Mouse (Mus musculus) ovary, adult 18-20 months (tissue): ENCODE data around the gene Ifnar2.

Source experiments
- DNase-seq: peaks from one replicate; pipeline ENCODE4 v3.0.0; 2022; ENCODE audit warnings: low spot score, mixed read lengths

Gene Ifnar2

DNA sequence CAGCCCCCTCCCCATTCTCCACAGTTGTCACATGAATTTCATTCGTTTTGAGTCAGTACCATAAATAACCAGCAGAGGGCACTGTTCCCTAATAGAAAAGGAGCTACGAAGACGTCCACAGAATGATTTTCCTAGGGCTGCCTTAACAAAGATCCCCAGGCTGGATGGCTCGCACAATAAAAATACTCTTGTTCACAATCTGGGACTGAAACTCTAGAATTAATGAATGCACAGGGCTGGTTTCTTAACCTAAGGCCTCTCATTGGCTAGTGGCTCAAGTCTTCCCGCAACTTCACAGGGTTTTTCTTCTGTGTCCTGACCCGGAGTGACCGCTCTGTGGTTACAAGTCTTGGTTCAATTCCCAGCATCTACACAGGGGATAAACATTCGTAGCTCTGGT lies 14.0 kb upstream of the Ifnar2 start:
- no peak for DNase-seq

DNA sequence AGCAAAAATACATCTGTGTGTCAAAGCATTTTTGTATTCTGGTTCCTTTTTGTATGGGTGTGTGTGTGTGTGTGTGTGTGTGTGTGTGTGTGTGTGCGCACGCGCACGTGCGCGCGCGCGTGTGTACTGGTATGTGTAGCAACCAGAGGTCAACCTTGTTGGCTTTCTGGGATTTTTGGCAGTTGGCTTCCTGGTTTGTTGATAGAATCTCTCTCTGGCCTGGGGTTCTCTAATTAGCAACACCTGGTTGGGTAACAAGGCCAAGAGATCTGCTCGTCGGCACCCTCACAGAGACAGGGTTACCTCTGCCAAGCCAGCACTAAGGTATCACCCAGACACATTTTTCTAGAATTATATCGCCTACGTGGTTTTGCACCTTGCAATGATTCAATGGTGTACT lies 13.1 kb upstream of the Ifnar2 start:
- no peak for DNase-seq

DNA sequence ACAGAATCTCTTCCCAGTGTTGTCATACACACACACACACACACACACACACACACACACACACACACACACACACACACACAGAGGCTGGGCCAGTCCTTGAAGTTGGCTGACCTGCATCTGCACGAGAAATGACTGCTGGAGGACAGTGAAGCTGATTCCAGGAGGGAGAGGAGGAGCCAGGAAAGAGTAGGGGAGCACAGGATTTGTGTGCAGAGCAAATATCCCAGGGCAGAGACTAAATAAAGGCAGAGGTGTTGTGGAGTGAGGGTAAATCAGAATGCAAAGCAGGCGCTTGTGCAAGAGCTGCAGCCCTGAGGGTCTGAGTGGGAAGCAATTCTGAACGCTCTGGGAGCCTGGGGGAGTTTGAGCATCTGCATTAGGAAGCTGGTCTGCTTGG lies 12.4 kb upstream of the Ifnar2 start:
- DNase-seq: no peak

DNA sequence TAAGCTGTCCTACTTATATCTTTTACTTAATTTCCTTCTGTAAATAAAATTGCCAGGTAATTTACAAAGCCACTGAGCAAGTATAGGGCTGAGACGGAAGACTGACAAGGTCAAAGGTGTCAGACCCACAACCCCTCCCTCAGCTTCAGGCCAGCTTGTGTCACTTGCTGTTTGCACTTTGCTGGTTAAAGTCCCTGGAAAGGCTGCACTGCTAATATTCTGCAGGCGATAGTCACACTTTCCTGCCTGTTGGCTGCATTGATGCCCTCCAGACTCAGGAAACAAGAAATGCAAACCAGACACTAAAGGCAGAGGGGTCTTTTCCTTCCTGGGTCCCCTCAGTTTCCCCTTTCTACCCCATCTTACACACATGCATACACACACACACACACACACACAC lies 10.6 kb upstream of the Ifnar2 start:
- DNase-seq: no peak

DNA sequence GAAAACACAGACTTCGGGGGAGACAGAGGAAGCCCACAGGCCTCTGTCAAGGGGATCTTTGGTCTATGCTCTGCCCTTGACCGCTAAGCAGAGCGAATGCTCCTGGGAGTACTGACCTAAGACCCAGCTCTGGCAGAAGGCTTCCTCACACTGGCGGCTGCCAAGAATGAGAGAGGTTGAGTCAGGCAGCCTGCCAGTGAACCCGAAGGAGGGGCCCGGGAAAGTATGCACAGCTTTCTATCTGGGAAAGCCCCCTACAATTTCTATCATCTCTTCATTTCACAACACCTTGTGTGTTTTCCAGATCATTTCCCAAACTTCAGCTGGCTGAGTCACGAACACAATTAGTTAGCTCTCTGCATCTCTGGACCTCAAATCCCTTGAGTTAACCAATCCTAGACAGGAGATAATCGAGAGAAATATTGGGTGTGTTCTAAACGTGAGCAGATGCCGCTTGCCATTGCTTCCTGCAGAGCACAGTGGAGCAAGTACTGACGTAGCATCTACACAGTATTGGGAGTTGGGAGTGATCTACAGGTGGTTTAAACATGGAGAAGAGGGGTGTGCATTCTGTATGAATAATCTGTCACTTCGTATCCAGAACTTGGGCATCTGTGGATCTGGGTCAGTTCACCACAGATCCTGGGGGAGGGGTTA lies 9.8 kb upstream of the Ifnar2 start:
- DNase-seq: peak; percentile 61

DNA sequence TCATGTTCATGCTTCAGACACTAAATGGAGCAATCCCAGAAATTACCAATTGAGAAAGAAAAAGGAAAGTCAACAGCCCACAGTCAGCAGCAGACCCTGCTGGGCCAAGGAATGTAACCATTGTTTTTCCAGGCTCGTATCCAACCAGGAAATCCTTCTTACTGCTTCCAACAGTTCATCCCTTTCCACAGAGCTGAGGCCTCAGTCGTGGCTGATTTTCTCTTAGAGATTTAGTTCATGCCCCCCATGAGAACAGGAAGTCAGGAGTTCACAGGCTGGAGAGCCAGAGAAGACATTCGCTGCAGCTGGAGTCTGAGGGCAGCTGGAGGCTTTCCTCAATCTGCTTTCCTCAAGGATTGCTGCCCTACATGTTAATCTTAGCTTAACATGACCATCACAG lies 9.1 kb upstream of the Ifnar2 start:
- no peak for DNase-seq

DNA sequence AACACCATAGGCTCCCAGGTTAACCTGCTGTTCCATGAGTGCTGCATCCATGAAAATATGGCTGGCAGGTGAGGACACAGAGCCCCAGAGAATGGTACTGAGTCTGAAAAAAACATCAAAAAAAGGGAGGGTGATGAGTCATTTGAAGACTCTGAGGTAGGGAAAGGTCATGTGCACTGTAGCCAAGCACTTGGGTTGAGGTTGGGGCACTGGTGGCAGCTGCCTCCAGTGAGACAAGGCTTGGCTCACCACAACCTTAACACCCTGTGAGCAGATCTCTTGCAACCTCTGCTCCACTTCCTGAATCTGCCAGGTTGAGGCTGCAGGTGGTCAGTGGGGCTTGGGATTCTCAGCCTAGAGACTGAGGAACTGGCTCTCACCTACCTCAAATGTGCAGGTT lies 6.0 kb upstream of the Ifnar2 start:
- DNase-seq: no peak

DNA sequence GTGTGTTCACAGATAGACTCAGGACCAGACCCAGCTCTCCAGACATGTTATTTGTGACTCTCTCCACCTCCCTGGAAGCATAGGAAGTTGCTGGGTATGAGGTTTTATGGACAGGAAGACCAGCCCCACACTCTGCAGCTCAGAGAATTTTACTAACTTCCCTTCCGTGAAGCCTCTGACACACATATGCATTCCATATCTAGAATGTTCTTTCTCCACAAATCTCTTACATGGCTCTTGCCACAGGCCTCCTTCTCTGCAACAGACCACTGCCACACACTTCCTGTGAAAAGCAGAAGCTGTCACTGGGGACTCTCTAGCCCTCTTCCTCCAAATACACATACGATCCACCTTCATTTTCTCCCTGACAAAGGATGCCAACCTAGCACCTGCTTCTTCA lies 5.5 kb upstream of the Ifnar2 start:
- DNase-seq: no peak

DNA sequence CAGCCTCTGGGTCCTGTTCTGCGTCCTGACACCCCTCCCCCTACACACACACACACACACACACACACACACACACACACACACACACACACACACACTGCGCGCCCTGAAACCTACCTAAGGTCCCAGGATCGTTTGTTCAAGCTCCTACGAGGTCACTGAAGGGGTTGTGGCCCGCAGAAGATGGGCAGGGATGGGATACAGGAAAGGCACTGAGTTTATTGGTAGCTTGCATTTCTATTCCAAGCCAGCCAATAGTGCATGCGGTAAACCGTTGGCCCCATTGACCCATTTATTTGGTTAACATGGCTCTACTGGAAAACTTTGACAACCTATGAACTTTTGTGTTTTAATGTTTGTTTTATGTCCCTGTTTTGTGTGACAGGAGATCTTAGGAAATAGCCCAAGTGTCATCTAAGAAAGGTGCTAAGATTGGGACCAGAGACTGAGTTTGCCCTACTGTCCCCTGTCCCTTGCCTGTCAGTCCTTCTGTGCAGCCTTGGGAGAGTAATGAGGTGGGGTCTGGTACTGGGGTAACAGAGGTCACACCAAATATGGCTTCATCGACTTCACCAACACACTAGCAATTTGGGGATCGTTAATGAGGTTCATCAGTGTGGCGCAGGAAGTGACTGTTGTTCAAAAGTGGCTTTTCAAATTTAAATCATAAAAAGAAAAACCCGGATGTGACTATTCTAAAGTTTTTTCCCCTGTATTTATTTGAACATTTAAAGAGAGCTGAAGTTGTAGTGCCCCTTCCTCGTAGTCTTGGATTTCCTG lies 1.1 kb downstream of the Ifnar2 start:
- no peak for DNase-seq

DNA sequence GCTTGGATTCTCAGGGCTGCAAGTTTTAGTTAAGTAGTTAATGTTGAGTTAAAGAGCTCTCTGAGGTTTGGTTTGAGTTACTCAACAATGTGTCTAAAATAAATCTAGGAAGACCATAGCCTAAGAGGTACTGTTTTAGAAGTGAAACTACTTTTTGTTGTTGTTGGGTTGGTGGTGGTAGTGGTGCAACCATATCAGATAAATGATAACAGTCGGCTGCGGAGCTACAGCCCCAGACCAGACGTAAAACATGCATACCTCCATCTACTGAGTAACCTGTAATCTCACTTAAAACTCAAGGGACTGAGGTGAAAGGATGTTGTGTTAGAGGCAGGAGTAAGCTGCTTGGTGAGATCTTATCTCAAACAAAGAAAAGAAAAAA lies 1.7 kb downstream of the Ifnar2 start:
- no peak for DNase-seq

DNA sequence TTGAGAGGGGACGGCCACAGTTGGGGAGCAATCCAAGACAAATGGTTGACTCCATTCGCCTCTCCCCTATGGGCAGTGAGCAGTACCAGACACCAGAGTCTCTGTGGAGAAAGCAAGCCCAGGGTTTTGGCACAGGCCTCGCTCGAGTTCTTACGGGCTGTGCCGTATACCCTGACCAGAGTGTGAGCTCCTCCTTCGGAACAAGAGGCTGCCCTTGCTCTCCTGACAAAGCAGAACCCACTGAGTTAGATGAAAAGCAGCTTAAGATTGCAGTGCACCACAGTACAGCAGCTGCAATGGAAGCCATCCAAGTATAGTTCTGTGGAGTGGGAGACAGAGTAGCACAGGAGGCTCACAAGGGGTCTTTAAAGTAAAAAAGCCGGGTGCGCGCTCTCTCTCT lies 4.1 kb downstream of the Ifnar2 start:
- DNase-seq: no peak

DNA sequence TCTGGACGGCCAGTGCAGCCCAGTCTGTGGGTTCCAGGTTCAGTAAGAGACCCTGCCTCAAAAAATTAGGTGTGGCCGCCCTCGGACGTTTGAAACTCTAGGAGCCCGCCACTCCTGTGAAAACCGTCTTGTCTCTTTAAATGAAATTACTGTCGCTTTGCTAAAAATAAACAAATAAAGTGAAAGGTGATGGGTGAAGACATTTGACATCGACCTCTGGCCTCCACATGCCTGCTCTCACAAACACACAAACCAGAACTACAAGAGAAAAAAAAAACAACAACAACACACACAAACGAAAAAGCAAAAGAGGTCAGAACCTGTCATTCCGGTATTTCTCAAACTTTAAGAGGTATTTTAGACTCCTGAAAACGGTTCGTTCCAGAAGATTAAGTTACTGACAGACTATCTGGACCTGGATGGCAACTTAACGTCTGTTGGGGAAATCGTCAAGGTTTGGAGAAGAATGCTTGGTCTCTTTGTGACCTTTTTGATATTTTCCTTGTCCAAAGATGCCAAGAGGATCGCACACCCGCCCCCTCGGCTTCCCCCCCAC lies 5.9 kb downstream of the Ifnar2 start:
- DNase-seq: no peak

DNA sequence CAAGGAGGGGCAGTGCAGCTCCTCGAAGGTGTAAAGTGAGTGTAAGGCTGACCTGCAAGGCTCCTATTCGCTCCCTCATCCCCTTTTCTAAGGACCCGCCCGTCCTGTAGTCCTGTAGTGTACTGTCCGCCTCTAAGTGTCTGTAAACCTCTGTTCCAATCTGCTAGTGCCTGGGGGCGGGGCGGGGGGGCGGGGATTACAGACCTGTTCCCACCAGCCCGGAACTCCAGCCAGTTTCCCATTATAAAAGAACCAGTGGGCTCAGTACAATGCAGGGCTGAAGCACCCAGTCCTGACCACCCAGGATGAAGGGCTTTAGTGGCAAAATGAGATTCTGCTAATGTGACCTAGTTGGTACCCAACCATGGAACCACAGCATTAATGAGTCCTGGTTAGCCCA lies 6.4 kb downstream of the Ifnar2 start:
- DNase-seq: no peak

DNA sequence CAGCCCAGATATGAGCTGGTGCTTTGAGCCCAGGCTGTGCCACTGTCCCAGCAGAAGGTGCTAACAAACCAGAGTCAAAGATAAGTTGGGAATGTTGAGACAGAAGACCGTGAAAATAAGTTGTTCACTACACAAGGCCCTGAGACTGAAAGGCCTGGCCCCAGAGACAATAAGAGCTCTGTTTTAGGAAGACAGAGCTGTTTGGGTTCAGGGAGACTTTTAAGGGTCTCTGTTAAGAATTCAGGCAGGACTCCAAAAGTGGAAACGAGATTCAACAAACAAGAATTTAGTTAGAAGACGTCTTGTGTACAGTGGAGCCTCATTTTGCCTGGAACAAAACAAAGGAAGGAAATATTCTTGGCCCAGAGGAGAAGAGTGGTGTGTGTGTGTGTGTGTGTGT lies 6.8 kb downstream of the Ifnar2 start:
- DNase-seq: no peak

DNA sequence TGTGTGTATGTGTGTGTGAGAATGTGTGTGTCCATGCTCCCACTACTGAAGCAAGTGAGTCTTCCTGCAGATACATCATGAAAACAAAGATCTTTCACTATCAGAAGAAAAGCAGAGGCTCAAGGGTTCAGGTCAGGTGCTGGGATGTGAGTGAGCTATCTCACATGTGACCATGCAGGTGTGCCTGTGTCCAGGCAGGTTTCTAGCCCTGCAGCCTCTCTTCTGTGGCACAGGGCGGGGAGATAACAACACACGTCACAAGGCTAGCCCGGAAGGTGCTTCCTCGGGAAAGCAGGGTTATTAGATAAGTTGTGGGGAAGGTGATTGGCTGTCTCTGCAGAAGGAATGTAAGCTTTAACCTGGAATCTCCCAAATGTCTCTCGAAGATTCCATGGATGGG lies 7.6 kb downstream of the Ifnar2 start:
- no peak for DNase-seq

DNA sequence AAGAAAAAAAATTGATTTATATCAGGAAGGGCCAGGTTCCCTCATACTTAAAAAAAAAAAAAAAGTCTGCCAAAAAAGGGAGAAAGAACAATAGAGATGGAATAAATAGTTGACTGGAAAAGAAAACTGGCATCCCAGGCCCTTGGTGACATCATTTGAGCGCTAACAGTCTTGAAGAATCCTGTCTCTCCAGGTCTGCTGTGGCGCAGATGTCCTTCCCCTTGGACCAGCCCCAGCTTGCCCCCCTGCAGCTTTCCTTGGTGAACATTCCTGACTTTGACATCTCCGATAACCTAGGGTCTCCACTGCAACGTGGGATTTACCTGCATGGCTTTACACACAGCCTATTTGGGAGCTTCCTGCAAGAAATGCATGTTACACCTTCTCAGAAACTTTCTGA lies 9.0 kb downstream of the Ifnar2 start:
- DNase-seq: no peak

DNA sequence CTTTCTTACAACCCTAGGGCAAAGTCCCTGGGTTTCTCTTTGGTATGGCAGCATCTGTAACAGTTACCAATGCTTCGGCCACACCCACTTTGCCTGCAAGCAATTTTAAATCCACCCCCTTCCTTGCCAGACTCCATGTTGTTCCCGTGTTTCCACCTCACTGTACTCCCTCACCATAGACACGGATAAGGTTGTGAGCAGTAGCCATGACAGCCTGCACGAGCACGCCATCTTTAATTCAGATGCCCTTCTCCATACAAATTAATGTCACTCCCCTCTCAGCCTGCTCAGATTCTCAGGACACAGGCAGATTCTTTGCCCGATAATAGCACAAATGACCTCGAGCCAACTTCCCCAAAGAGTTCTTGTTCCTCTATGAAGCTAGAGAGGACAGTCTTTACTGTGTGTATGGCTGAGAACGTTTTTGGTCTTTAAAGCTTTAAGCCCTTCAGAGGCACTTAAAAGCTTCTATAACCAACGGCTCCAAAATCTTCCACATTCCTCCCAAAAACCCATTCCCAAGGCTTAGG lies 9.7 kb downstream of the Ifnar2 start:
- DNase-seq: no peak

DNA sequence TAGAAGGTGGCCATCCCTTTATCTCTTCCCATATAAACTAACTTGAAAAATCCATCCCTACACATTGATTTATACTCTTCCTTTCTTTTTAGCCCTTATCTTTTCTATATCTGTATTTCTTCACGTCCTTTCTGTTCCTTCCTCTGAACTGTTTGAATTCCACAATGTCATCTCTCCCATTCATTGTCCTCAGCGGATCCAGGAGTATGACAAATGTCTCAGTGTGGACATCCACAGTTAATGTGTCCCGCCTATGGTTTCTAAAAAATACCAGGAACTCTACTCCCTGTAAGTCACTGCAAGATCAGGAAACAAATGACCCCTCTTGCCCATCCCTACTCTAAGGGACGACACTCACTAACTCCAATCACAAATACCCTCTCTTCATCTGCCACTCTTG lies 11.6 kb downstream of the Ifnar2 start:
- no peak for DNase-seq

DNA sequence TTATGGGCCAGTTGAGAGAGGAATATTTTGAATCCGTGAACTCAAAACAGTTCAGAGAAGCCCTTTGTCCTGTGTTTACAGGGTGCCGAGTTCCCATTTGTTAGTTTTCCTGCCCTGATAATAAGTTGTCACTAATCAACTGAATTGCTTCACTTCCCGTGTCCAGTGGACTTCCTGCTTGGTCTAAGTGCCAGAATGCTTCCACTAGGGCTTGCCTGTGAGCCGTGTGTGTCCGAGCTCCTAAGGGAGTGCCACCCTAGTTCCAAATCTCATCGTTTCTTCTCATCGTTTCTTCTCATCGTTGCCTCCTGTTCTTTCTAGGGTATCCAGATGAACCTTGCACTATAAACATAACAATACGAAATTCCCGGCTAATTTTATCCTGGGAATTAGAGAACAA lies 13.0 kb downstream of the Ifnar2 start:
- no peak for DNase-seq

DNA sequence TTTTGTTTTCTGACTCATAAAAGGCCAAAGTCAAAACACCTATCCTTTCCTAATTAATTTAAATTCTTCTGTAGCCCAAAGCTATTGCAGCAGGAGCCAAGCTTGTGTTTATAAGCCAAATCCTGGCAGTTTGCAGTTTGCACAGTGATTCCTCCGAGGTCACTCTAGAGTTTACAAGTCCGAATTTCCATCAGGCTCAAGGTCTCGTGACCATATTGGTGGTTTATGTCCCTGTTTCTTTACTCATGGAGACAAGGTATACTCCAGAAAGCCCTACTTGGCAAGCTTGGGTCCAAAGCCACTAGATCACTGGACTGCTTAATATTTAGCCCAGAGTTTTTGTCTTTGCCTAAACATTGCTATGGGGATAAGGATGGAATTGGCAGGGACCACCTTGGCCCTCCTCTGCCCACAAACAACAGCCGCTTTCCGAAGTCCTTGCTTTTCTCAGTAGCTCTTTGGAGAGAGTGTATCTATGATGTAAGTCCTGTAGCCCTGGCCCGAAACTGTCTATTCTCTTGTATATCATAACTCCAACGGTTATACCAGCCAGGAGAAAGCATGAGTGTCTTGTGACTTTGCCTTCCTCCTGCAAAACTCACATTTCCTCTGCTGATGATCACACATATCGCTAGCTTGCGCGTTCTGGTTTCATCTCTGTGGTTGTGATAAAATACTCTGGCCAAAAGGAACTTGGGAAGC lies 14.0 kb downstream of the Ifnar2 start:
- DNase-seq: no peak

DNA sequence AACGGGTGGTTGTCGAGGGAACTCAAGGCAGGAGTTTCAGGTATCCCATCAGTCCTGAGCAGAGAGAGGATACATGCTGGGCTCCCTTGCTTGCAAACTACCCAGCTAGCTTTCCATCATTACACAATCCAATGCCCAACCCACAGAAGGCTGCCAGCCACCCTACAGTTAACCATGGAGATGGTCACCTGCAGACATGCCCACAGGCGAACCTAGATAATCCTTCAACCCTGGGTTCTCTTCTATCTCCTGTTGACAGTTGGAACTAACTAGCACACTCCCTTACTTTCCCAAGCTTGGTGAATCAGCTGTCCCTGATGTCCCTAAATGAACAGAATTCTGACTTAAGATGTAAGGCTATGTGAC lies 14.5 kb downstream of the Ifnar2 start:
- no peak for DNase-seq

DNA sequence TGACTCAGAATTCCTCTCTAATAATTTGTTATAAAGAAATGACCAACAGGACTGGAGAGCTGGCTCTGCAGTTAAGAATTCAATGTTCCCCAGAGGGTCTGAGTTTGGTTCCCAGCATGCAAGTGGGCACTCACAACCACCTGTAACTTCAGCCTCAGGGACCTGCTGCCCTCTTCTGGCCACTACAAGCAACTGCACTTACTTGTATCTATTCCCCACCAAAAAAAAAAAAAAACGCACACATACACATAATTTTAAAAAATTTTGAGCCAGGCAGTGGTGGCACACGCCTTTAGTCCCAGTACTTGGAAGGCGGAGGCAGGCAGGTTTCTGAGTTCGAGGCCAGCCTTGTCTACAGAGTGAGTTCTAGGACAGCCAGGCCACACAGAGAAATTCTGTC lies 17.5 kb downstream of the Ifnar2 start:
- DNase-seq: no peak

DNA sequence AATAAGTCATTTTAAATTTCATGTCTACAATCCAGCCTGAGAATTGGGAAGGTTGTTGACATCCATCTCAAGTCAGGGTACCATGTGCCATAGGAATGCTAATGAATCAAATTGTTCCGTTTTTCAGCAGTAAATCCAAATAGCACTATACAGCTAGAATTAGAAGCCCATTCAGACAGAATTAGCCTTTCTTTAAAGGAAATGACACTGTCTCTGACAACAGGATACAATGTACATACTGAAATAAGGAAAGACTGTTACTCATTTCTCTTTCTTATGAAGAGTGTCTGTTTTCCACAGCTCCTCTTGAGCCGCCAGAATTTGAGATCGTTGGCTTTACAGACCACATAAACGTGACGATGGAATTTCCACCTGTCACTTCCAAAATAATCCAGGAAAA lies 18.8 kb downstream of the Ifnar2 start, which contains the start of gene Gm21970:
Gene Gm21970 (plus strand): TSS at position 301 of the 400 bp plus-strand sequence.
- DNase-seq: no peak
